Mouse (Mus musculus) embryo, embryonic 10.5 days (tissue): ENCODE results near the gene Atf2.

Experiments
- DNase-seq: peaks from one replicate; pipeline ENCODE4 v3.0.0-alpha.2; 2015; ENCODE audit warnings: low spot score

Atf2 gene

DNA sequence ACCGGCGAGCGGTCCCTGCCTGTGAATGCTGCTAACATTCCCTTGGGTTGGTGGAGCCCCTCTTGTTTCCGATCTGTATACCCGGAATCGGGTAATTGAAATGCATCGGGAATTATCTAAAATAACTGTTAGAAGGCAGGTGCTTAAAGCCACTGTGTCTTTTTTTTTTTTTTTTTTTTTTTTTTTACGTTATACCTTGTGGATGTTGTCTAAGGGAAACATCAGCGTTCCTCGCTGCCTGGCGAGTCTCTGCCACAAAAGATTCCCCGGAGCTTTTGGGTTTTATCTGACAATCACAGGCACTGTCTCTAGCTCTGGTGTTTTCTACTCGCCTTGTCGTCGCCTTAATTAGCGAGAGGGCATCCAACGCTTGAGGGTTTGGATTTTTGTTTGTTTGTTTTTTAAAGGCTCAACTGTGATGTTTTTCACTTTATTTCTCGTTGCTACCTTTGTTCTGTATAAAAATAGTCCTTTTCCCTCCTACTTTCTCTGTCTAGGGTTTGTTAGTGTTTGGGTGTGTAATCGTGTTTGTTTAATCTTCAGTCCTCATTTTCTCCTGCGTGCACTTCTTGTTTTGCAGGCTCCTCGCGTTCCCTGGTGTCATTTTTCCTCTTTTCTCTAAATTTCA, 116.6 kb downstream of the Atf2 start:
- no peak for DNase-seq

GRCm38 (mm10) chr2:73774786-73775682, 117.4 kb downstream of the Atf2 start, which contains the start of gene Chn1:
Gene Chn1 (minus strand): TSS chr2:73775346.
- DNase-seq: peak; percentile 88

- no peak for DNase-seq
Measured at GRCm38 (mm10) chr2:73772945-73773344, 119.5 kb downstream of the Atf2 start.

DNA sequence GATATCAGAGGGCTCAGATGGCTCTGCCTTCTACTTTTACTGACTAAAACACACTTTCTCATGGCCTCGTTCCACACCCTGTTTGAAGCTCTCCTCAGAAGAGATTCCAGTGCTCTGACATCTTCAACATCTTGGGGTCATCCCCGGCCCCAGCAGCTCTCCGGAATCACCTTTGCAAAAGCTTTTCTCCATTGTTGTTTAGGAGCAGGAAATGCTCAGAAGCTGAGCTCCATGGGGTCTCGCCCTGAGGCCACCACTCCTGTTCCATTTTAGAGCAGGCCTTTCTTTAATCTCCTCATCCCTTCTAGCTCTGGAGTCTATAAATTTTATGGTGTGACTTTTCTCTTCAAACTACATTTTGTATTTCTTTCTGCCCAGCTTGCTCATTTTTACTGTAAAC, 123.8 kb downstream of the Atf2 start:
- DNase-seq: no peak
